Mouse (Mus musculus) thymus, postnatal 36 days (tissue): ENCODE results near the gene Nln.
A peak's percentile ranks its signal among the peaks of the same experiment; 100 is the strongest.

Experiments
- DNase-seq, 2 experiments: peaks; one replicate each; pipeline ENCODE4 v3.0.0; 2022; ENCODE audit warnings: mixed read lengths in 2 of 2

Gene Nln

DNA sequence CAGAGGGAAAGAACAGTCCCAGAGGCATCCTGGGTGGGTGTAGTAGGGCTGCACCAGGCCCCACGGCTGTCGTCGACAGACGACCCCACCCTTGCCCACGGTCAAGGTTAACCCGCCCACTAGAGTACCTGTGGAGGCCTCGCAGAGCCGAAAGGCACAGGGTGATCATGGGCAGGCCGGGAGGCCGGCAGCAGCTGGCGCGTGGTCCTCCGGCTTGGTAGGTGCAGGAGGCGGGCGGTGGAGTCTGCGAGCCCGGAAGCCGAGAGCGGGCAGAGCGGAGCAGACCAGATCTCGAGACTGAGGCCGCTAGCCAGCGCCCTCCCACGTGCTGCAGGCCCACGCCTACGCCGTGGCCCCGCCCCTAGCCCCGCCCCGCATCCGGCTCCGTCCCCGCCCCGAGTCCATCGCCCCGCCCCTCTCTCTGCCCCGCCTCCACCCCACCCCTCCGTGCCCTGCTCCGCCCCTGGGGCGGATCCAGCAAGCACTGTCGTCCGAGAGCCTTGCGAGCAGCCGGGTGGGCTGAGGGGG lies at the start of gene Nln, which contains the start of gene Sgtb:
Gene Nln, minus strand, starts transcription at position 327 of the 528 bp plus-strand sequence.
Gene Sgtb, plus strand, starts transcription at position 454 of the 528 bp plus-strand sequence.
- peak; percentile 73 to 82 for DNase-seq

DNA sequence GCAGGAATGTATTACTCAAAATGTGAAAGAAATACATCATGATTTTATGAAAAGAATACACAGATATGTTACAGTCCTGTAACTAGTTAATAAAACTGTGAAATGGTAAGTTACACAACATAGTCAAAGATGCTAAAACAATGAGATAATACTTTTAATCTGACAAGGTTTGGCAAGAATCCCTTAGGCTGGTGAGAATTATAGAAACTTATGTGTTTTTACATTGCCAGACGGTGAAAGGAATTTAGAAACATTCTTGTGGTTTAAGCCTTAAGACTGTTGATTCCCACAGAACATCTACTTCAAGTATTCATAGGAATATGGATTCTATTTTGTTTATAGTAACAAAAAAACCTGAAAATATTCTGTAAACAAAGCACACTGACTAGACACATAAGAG lies 46.3 kb upstream of the Nln start:
- DNase-seq = no peak

DNA sequence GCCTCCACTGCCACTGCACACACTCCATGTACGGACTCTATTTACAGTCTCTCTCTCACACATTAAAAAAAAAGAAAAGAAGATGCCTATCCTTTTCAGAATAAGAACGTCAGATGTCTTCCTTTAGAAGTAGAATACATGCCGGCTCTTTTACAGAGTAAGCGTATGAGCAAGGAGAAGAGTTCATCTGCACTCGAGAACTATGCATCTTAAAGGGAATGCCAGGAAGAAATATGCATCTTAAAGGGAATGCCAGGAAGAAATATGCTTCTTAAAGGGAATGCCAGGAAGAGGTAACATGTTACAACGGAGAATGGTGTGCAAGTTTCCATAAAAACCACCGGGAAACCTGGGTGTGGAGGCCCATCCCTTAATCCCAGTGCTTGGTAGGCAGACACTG lies 45.7 kb upstream of the Nln start:
- DNase-seq = no peak

DNA sequence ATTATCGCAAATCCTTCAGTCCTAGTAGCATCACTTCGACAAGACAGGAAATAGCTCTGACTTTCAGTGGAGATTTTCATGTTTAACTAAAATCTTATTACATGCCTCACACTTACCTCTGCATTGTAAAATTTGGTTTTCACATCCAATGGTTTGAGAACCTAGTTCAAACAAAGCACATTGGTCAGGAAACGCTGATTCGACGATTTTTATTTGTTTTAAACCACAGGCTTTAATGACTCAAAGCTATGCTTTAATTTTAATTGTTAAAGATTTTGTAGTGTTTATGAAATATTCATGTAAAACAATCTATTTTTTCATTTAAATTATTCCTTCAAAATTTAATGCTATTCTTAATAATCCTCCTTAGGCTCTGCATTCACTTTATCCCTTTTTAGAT lies 44.8 kb upstream of the Nln start:
- no peak for DNase-seq

DNA sequence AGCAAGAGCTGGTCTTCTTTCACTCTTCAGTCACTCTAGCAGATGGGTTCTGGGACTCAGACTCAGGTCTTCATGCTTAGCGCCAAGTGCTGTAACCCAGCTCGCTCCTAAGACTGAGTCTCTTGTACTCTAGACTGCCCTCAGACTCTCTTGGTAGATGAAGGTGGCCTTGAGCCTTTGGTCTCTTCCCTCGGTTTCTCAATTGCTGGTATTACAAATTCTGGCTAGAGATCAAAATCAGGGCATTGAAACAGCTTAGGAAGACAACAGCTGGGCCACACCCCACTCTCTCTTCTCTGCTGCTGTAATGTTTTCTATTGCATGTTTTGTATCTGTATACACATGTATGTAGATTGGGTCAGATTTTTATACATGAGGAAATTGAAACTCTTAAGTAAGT lies 36.2 kb upstream of the Nln start:
- DNase-seq = no peak

DNA sequence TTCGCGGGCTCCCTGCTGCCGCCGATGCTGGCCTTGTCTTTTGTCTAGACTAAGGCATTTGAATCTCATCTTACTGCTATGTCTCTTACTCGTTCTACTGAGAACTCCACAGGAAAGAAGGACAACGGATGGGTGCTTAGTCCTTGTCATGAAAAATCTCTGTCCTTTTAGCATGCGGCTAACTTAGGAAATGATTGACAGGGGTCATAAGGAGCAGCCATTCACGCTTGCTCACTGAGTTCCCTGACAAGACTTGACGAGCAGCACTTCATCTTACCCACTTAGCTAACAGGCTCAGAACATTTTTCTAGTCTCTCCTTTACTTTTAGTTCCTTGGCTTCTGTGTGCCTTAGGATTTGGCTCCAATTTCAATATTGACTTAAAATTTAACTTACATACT lies 35.5 kb upstream of the Nln start:
- no peak for DNase-seq

DNA sequence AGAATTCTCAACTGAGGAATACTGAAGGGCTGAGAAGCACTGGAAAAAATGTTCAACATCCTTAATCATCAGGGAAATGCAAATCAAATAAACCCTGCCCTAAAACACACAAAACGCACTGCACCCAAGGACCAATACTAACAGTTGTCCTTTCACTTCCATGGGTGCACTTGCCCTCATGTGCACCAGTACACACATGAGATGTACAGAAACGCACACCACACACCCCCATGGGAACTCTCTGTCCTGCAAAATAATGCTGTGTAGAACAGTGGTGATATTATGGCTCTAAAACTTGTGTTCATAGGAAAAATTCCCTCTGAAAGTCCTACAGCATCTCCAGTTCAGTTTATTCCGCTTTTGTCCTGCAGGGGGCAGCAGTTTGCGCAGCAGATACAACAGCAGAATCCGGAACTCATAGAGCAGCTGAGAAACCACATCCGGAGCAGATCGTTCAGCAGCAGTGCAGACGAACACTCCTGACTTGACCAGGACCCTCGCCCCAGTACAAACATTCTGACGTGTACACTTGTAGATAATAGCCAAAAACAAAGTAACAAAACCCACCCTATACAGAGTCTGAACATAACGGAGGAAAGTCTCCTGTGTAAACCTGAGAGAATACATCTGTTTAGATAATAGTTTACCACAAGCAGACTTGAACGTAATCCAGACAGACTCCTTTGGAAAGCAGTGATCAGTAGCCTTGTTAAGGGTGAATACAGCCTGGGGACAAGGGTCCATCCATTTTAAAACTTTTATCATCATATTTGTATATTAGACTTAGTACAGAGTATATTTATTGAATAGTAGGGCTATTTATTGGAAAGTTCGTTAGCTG lies 30.2 kb upstream of the Nln start:
- peak; percentile 79 to 82 for DNase-seq

DNA sequence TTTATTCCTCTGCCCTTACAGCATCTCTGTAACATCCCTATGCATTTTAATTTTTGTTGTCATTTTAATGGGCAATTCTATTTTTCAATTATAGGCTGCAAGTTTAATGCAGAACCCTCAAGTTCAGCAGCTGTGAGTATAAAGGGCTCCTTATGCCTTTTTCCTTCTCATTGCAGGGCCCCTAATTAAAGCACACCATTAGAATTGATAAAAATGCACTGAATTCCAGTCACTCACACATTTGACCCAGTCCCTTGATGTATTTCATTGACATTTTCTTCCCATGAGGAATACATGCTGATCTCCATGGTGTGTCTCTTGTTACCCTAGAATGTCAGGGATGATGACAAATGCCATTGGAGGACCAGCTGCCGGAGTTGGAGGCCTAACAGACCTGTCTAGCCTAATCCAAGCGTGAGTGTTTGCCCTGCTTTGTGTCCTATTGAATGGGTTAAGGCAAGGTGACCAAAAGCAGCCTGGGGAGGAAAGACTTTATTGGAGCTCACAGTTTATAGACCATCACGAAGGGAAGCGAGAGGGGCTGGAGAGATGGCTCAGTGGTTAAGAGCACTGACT lies 25.2 kb upstream of the Nln start:
- DNase-seq = no peak

DNA sequence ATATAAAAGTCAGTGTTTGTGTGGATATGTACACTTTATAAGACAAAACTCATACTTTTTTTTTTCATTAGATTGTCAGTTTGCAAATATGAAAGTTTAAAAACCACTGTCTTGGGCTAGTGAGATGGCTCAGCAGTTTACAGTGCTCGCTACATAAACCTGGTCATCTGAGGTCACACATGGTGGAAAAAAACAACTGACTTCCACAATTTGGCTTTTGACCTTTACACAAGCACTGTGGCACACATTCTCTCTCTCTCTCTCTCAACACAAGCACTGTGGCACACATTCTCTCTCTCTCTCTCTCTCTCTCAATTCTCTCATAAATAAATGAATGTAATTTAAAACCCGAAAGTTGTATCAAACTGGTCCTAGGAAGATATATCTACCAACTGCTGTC lies 23.1 kb upstream of the Nln start:
- no peak for DNase-seq

DNA sequence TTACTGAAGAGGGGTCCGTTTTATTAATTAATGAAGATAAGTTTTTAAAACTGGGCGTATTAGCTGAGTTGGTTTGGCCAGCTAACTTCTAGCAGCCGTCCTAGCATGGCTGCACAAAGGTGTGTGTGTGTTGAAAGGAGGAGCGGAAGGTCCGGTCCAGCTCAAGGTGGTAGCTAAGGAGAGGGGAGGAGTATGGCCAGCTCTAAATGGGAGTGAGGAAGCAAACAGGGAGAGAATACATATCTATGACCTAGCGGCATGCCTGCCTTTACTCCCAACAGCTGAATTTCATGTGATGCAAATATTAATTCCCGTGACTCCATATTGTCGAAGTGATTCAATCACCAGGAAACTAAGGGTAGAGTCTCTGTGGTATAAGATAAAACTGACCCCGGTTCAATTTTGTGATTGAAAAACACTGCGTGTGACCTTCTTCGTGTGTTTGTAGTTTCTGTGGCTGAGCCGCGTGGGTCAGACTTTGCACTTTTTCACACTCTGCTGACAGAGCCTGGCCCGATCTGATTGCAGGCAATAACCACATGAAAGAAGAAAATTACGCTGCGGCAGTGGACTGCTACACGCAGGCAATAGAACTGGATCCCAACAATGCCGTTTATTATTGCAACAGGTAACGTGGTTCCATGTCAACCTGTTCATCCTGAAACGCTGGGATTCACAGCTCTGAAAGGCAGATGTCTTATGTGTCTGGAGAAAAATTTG lies 14.4 kb upstream of the Nln start:
- DNase-seq = no peak

DNA sequence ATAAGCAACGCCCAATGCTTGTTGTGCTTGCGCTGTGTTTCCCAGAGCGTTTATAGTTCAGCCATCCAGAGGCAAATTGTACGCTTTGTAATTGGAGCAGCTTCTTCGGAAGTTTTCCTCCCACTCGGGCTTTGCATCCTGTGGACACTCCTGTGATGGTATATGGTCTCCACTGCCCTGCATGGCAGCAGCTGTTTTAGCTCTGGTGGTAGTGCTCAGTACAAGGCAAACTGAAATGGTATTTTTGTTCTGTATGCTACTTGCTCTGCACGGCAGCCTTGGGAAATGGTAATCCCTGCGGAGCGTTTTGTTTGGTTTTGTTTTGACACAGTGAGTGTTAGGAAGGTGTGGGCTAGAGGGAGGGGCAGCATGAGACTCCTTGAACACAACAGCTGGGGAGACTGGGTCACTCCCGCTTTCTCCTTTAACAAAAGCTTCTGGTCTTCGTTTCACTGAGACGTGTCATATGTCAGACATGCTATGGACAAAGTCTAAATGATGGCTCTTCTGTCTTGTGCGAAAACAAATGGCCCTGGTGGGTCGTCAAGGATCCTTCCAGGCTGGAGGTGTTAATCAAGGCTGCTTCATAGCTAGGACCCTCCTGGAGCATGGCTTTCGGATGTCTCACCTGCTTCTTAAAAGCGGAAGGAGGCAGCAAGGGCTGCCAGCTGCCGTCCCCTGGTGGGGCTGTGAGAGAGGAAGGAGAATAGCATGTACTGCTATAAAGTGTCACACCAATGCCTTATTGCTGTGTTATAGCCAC lies 12.8 kb upstream of the Nln start:
- no peak for DNase-seq

DNA sequence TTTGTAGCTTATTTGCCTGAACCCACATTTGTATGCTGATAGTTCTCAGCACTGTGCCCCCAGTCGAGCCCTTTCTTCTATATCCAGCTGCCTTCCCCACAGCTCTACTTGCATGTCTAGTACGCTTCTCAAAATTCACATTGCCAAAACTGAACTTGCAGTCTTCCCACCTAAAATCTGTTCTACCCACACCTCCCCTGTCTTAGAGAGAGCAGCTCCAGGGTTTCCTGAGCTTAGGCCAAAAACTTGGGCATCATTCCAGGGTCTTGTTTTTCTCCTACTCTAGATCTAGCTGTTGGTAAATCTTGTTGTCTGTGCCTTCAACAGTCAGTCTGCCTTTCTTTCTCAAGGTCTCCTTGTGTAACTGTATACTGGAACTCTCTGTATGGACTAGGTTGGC lies 5.4 kb upstream of the Nln start:
- DNase-seq = no peak

DNA sequence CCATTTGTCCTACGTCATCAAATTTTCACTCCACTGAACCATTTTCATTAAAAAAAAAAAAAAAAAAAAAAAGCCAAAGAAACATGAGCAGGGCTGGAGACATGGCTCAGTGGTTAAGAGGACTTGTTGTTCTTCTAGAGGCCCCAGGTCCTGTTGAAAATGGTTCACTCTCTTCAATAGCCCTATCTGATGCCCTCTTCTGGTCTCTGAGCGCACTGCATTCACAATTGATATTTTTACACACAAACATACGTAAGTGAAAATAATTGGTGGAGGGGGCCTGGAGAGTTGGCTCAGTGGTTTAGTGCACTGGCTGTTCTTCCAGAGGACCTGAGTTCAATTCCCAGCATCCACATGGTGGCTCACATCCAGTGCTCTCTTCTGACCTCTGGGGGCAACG lies 4.4 kb upstream of the Nln start:
- no peak for DNase-seq

DNA sequence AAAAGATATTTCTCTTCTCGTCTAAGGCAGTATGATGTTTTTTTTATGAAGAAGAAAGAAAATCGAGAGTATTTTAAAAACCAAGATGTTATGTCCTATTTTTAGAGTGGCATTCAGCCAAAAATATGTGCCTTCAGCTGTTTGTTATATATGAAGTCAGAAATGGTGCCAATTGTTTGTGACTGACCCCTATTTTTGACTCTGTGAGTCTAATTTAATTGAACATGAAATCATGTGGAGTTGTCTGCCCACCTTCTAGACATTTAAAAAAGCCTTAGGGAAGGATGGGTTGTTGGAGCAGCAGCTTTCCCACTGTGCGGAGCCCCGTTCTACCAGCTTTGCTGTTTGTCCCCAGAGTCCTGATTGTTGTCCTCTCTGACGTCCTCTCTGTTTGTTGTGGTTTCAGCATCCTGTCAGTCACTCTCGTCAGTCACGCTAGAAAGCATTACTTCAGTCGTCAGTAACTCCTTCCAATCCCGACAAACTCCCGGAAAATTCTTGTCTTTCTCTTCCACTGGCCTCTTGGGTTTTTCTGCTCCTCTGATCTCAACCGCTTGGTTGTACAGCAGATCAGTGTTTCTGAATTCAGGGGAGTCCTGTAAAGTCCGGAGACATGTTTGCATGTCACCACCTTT lies 3.0 kb upstream of the Nln start:
- DNase-seq = no peak

DNA sequence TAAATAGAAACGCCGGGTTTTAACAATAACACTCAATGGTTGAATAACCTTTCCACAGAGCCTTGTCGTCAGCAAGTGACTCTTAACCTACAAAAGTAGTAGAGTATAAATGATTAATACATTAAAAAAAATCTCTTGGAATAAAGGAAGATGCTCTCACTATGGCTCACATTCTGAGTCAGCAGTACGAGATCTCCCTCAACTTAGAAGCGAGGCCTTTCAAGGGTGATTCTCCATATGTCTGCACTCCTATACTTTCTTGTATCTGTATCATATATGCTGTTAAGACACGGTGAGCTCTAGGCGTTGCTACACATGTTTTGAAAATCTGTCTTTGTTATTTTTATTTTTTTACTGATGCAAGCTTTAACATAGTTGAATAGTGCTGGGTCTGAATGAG lies 1.1 kb upstream of the Nln start:
- DNase-seq = no peak

DNA sequence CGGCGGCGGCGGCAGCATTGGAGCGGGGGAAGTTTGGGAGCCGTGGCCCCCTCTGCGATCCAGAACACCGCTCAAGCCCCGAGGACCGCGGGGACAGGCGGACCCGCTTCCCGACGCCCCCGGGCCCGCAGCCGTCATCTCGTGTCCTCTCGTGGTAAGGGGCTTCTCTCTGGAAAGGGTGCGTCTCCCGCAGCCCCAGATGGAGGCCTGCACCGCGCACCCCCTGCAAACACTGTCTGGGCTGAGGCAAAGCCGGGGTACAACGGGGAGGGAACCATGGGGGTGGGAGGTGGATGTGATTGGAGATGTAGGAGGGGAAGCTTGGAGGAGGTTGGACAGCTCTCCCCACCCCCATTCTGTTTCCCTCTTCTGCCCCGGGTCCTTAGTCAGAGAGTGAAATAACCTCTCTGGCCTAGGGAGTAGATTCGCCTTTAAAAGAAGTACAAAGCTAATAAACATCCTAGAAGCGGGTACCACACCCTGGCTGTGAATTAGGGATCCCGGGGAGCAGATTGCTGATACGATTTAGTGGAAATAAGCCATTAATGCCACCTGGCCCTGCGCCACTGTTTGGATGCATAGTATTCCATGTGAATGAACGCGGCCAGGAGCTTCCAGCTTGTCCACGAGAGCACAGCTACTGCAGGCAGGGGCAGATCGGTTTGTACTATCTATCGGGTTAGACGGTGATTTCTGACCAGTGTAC lies 555 bp upstream of the Nln start:
- peak; percentile 4 to 6 for DNase-seq

DNA sequence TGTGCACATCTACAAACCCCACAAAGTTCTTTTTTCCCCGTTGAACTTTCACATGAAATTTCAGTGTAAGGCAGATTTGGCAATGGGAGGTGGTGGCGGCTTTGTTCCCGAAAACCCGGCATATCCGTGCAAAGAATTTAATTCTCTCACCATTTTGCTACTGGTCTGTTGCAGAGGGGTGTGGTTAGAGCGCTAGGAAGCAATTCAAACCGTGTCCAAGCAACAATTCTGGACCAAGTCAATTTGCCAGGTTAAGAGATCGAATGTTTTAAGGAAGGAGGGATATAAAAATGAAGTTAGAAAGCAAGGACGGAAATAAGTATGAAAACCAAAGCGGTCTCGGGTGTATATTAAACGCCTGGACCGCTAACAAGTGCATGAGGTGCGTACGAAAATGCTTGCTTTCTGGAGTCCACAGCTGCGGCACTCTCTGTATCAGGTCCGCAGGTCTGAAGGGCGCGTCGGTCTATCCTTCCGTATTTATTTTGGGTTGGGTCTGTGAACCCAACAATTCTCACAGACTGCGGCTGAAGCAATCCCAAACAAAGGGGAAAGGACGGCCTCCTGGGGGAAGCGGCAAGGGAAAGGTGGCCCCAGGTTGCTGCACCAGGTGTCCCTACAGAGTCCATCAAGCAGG lies 645 bp downstream of the Nln start:
- DNase-seq = no peak

DNA sequence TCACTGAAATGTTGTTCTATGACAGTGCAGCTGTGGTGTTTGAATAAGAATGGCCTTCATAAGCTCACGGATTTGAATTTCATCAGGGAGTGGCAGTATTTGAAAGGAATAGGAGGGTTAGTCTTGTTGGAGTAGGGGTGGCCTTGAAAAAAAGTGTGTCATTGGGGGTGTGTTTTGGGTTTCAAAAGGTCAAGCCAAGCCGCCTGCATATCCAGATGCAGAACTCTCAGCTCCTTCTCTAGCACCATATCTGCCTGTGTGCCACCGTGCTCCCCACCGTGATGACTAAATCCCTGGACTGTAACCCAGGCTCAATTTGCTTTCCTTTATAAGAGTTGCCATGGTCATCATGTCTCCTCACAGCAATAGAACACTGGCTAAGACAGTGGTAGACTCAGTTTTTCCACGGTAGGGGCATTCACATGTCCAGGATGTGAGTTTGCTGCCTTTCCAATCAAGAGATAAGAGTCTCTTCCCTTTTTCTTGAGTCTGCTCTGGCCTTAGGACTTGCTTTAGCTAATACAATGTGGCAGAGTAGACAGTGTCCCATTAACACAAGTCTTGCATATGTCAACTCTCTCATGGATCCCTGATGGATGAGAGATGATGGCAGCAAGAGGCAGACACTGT lies 7.7 kb downstream of the Nln start:
- no peak for DNase-seq

DNA sequence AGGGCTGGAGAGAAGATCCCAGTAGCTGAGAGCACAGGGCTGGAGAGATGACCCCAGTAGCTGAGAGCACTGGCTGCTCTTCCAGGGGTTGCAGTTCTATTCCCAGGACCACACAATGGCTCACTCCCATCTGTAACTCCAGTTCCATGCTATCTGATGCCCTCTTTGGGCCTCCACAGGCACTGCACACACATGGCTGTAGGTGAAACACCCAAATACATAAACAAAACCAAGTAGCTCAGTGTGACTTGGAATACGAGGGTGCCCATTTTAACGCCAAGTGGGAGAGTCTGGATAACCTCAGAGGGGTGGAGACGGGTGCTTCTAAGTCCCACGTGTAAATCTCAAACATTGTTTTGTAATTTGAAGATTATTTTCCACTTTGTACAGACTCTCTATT lies 9.0 kb downstream of the Nln start:
- DNase-seq = no peak

DNA sequence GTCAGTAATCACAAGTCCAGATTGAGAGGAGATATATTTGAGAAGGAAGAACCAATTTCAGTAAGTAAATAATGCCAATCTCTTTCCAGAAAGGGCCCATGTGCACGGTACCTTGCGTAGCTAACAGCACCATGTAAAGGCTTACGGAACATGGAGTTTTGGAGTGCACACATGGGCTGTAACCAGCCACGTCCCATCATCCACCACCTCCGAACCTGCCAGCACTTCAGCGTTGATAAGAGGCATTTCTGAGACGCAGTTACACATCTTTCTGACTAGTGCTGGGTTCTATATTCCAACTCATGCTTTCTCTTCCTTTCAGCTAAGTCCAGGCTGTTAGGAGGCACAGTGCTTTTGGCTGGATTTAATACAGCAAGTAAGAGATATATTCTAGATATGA lies 12.2 kb downstream of the Nln start:
- DNase-seq = no peak

DNA sequence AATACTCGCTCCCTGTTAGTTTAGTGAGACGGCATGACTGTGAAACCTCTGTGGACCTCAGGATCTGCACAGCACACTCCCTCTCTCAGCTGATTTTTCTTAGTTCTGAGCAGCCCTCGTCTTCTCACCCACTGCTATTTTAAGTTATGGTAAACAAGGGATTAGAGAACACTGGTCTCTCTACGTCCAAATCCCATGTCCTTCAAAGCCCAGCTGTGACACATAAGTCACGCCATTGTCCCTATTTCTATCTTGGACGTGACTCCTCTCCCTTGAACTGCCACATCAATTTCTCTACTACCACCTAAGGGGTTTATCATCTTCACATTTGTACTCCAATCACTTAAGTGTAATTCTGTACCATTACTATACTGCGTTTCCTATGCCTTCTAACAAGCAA lies 13.5 kb downstream of the Nln start:
- no peak for DNase-seq
